Mouse (Mus musculus) spleen, postnatal 4 days (tissue): Measurements from ENCODE around the gene Simc1.
A peak's percentile ranks its signal among the peaks of the same experiment; 100 is the strongest.

Experiments used
- DNase-seq, 2 experiments: peaks; one replicate each; pipeline ENCODE4 v3.0.0; 2022; ENCODE audit warnings: low spot score in 2 of 2

Simc1 gene

GRCm38 (mm10) chr13:54548036-54548435 lies 44.5 kb downstream of the Simc1 start:
- DNase-seq, result no peak

- DNase-seq, result no peak
These were observed 52.6 kb downstream of the Simc1 start for GRCm38 (mm10) chr13:54556176-54556575.

GRCm38 (mm10) chr13:54556796-54557195 lies 53.2 kb downstream of the Simc1 start:
- no peak for DNase-seq

- no peak for DNase-seq
These were observed 54.1 kb downstream of the Simc1 start for GRCm38 (mm10) chr13:54557652-54558051.

GRCm38 (mm10) chr13:54559656-54560055 lies 56.1 kb downstream of the Simc1 start:
- no peak for DNase-seq

- no peak for DNase-seq
These were observed 57.0 kb downstream of the Simc1 start for GRCm38 (mm10) chr13:54560608-54561007.

GRCm38 (mm10) chr13:54562562-54562961 lies 59.0 kb downstream of the Simc1 start:
- no peak for DNase-seq

GRCm38 (mm10) chr13:54564232-54565200 lies 60.9 kb downstream of the Simc1 start:
- DNase-seq, result no peak

- DNase-seq, result peak; percentile 92 to 98
These were observed 61.6 kb downstream of the Simc1 start, which contains the start of gene 4833439L19Rik for GRCm38 (mm10) chr13:54565201-54565581. TSS of gene 4833439L19Rik (minus strand) at chr13:54565435.

GRCm38 (mm10) chr13:54565594-54566345 lies 62.2 kb downstream of the Simc1 start:
- peak; percentile 39 to 72 for DNase-seq

GRCm38 (mm10) chr13:54568380-54568779 lies 64.8 kb downstream of the Simc1 start:
- DNase-seq, result no peak

- DNase-seq, result no peak
These were observed 65.7 kb downstream of the Simc1 start for GRCm38 (mm10) chr13:54569282-54569681.

- DNase-seq, result no peak
These were observed 67.2 kb downstream of the Simc1 start for GRCm38 (mm10) chr13:54570736-54571135.

GRCm38 (mm10) chr13:54571637-54572036 lies 68.1 kb downstream of the Simc1 start:
- no peak for DNase-seq

GRCm38 (mm10) chr13:54572621-54573020 lies 69.0 kb downstream of the Simc1 start:
- DNase-seq, result no peak

GRCm38 (mm10) chr13:54574854-54575481 lies 71.4 kb downstream of the Simc1 start, which contains the start of gene Arl10:
TSS of gene Arl10 (plus strand) at chr13:54575015.
- DNase-seq, result peak; percentile 53 to 80

GRCm38 (mm10) chr13:54575489-54575888 lies 71.9 kb downstream of the Simc1 start:
- no peak for DNase-seq

GRCm38 (mm10) chr13:54577652-54578507 lies 74.3 kb downstream of the Simc1 start:
- DNase-seq, result peak; percentile 33 to 74

GRCm38 (mm10) chr13:54581385-54581784 lies 77.8 kb downstream of the Simc1 start:
- DNase-seq, result no peak

- DNase-seq, result no peak
These were observed 78.5 kb downstream of the Simc1 start for GRCm38 (mm10) chr13:54582126-54582525.

- DNase-seq, result no peak
These were observed 79.3 kb downstream of the Simc1 start for GRCm38 (mm10) chr13:54582860-54583259.
